Mouse (Mus musculus): ENCODE measurements around the gene Arl13b.

GRCm38 (mm10) chr16:62855385-62855784 is 8.5 kb upstream of the Arl13b start:
- TF ChIP-seq POLR2A (IDR thresholded peaks at IDR 0.05; ENCODE audit: low read depth, low read length): no peak
- TF ChIP-seq CTCF (IDR thresholded peaks at IDR 0.05; ENCODE audit: borderline replicate concordance, insufficient read depth, low read length): no peak
